Mouse (Mus musculus): Measurements from ENCODE around the gene Wdfy3.

GRCm38 (mm10) chr5:101923710-101924109, 146.0 kb downstream of the Wdfy3 start:
- no peak for TF ChIP-seq POLR2A (IDR thresholded peaks at IDR 0.05; ENCODE audit: extremely low read depth, insufficient read depth, low read length)
- no peak for TF ChIP-seq CTCF (IDR thresholded peaks at IDR 0.05; ENCODE audit: low read depth, low read length)

All from liver, adult 2 months (tissue).